Mouse (Mus musculus) embryo, embryonic 10 days (tissue): ENCODE results near the gene Gab3.
"Not testable (repeated sequence)": the region's sequence is repeated elsewhere in the genome, so short reads cannot be mapped to it uniquely, and the experiment has no call there.

ENCODE experiments used
- DNase-seq: peaks from one replicate; pipeline ENCODE4 v3.0.0-alpha.2; 2015; ENCODE audit warnings: low spot score

Gene Gab3

GRCm38 (mm10) chrX:75034054-75034453, 51.2 kb downstream of the Gab3 start:
- not testable (repeated sequence) for DNase-seq

DNA sequence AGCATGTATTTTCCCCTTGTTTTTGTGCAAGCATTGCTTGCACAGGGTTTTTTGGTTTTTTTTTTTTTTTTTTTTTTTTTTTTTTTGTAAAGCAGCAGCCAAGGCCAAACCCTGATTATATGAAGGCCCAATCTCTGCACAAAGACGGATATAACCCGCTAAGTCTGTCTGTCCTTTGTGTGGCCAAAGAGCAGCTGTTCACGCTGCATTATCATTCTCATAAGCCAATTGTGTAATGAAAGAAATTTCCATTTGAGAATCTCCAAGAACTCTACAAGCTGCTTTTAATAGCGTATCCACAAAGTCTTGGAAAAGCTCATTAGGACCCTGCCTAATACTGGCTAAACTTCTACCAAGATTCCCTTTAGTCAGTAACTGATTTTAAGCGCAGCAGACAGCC, 101.5 kb downstream of the Gab3 start:
- DNase-seq, result no peak

GRCm38 (mm10) chrX:74962899-74963298, 122.4 kb downstream of the Gab3 start:
- DNase-seq, result peak; percentile 9

DNA sequence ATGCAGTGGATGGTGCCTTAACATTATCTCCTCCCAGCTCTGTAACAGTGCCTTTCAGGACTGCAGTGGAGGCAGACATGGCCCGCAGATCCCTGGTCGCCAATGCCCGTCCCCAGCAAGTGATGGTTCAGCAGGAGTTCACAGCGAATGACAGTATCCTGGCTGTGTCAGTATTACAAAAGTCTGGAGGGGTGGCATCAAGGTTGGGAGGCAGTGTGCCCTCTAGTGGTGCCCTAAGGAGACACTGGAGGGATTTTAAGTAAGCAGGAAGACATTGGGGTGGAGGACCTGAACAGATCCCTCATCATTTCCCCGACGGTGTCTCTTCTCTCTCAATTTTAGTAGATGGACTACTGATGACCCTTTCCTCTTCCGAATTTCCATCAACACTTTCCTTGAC, 126.1 kb downstream of the Gab3 start:
- not testable (repeated sequence) for DNase-seq
